Mouse (Mus musculus): ENCODE results near the gene Sun1. TPM values are rescaled to one million over a fixed set of nuclear protein-coding genes. Genes with fewer than 3 reads are reported as not detected.
A peak's percentile ranks its signal among the peaks of the same experiment; 100 is the strongest.

Sun1 gene
- total and polyA plus RNA-seq, 3 experiments = 71.3 to 79.0 TPM; not detected in 1

DNA sequence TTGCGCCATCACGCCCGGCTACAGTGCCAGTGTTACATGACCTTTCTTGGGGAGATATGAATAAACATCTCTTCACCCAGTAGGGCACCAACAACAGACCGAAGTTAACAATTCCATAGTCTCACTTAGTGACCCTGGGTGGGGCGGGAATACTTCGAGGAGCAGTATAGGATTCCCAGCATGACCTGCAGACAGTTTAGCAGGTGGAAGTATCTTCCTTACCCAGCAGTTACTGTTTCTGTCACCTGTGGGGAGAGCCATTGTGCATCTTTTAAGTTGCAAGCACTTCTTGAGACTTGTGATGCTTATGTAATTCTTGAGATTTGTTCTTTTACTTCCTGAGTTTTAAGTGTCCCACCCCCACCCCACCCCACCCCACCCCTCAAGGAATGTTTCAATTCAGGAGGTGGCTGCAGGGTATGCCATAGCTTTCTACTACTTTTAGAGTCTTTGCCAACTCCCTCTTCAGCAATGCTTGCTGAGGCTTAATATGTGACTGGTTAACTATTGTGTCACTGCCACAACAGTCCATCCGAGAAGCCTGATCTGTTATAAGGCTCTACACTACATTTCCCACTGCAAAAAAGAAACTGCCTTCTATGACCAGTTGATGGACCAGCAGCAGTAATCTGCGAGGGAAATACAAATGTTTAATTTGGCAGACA, 58.1 kb downstream of the Sun1 start:
- Histone ChIP-seq H3K36me3 (ENCODE audit: control insufficient read depth in 1 of 2, insufficient read depth in 2 of 2, low read length in 2 of 2) (peaks cover 15 to 19% of the 10 kb centered on the region in 2 experiments), H3K9me3 (replicated peaks; ENCODE audit: insufficient read depth, low read length) (no peaks in the 10 kb centered on the region), H3K9ac (ENCODE audit: control insufficient read depth, low read depth, low read length, poor library complexity, severe bottlenecking) (no peak overlapping the region), H3K79me2 (ENCODE audit: control insufficient read depth, insufficient read depth, low read length, poor library complexity) (peaks cover 38% of the 10 kb centered on the region), H3K4me1 (ENCODE audit: control insufficient read depth in 1 of 2, insufficient read depth in 2 of 2, low read length in 2 of 2) (peaks cover 2 to 25% of the 10 kb centered on the region in 2 experiments; a peak in 3 of 4 replicates), H3K27ac (ENCODE audit: control insufficient read depth, low read depth, low read length) (no peak overlapping the region), H3K4me3 (ENCODE audit: control insufficient read depth in 1 of 2, insufficient read depth in 1 of 2, low read depth in 2 of 2, low read length in 2 of 2) (no peak overlapping the region), H3K27me3 (ENCODE audit: control insufficient read depth in 1 of 2, insufficient read depth in 2 of 2, low read length in 2 of 2) (no peaks in the 10 kb centered on the region)
- DNase-seq (ENCODE audit: low read depth, low spot score) = no peak
- no peak for TF ChIP-seq GATA1 (IDR thresholded peaks at IDR 0.05; ENCODE audit: low read depth, low read length)

DNA sequence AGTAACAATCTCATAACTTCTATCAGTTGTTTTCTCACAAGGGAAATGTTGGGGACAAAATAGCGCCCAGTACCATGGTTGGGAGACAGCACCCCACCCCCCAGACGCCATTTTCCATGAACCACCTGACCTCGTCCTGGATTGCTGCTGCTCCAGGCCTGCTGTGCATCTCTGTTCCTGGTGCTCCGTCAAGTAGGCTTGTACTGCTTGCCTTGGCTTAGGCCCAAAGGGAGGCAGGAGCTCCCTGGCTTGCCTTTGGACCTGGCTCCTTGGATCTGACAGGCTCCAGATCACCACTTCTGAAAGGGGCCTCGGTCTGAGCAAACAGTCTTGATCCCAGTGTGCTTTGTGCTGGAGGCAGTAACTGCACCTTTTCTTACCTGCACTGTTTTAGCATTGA, 59.4 kb downstream of the Sun1 start:
- peaks cover 7 to 27% of the 10 kb centered on the region in 2 experiments; a peak in 3 of 4 replicates for H3K36me3 ChIP-seq (ENCODE audit: control insufficient read depth in 1 of 2, insufficient read depth in 2 of 2, low read length in 2 of 2)
- no peak for TF ChIP-seq NELFE (IDR thresholded peaks at IDR 0.05; ENCODE audit: low read depth, low read length)
- no peak for TF ChIP-seq RCOR1 (IDR thresholded peaks at IDR 0.05; ENCODE audit: low read depth, low read length)
- TF ChIP-seq POLR2AphosphoS2 (IDR thresholded peaks at IDR 0.05; ENCODE audit: low read length) = no peak
- TF ChIP-seq POLR2AphosphoS5 (IDR thresholded peaks at IDR 0.05; ENCODE audit: borderline replicate concordance, low read depth, low read length) = no peak
- TF ChIP-seq ETS1 (IDR thresholded peaks at IDR 0.05; ENCODE audit: low read depth, low read length) = no peak
- TF ChIP-seq TAL1 (IDR thresholded peaks at IDR 0.05; ENCODE audit: low read length) = no peak
- no peak for TF ChIP-seq ZMIZ1 (IDR thresholded peaks at IDR 0.05; ENCODE audit: low read depth, low read length)
- TF ChIP-seq USF2 (IDR thresholded peaks at IDR 0.05; ENCODE audit: borderline replicate concordance in 1 of 2, insufficient read depth in 1 of 2, low read depth in 1 of 2, low read length in 2 of 2) = no peak
- DNase-seq (ENCODE audit: low read depth, low spot score) = no peak

DNA sequence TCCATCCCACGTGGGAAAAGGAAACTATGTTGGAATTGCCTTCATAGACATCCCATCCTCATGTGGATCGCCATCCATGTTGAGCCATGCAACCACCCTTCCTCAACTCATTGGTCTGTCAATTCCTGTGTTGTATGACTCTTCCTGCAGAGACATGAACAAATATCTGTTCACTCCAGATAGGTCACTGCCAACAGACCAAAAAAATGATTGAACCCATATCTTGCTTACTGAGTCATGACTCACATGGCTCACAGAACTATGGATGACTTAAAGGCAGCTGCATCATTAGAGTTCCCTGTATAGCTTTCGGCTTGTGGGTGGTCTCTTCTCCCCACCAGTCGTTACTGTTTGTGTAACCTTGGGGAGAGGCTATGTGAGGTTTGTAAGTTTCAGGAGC, 61.0 kb downstream of the Sun1 start:
- H3K9me3 ChIP-seq (replicated peaks; ENCODE audit: insufficient read depth, low read length) = no peaks in the 10 kb centered on the region
- no peak overlapping the region for H3K27ac ChIP-seq (ENCODE audit: control insufficient read depth, low read depth, low read length)
- no peak overlapping the region for H3K9ac ChIP-seq (ENCODE audit: control insufficient read depth, low read depth, low read length, poor library complexity, severe bottlenecking)
- no peaks in the 10 kb centered on the region for H3K27me3 ChIP-seq (ENCODE audit: control insufficient read depth in 1 of 2, insufficient read depth in 2 of 2, low read length in 2 of 2)
- DNase-seq (ENCODE audit: low read depth, low spot score) = peak; percentile 35
- H3K36me3 ChIP-seq (ENCODE audit: control insufficient read depth in 1 of 2, insufficient read depth in 2 of 2, low read length in 2 of 2) = peaks cover 7 to 28% of the 10 kb centered on the region in 2 experiments; a peak in 3 of 4 replicates
- H3K79me2 ChIP-seq (ENCODE audit: control insufficient read depth, insufficient read depth, low read length, poor library complexity) = peaks cover 12% of the 10 kb centered on the region
- TF ChIP-seq JUND (IDR thresholded peaks at IDR 0.05; ENCODE audit: low read depth, low read length) (no peak), GABPA (IDR thresholded peaks at IDR 0.05; ENCODE audit: low read depth, low read length) (no peak), SIN3A (IDR thresholded peaks at IDR 0.05; ENCODE audit: low read length) (no peak), TBP (IDR thresholded peaks at IDR 0.05; ENCODE audit: low read depth, low read length) (no peak), GATA1 (IDR thresholded peaks at IDR 0.05; ENCODE audit: low read depth, low read length) (0 out of 2 replicates have a peak, but pooled peaks have one; percentile 15), RCOR1 (IDR thresholded peaks at IDR 0.05; ENCODE audit: low read depth, low read length) (no peak), MYC (IDR thresholded peaks at IDR 0.05; ENCODE audit: low read depth, low read length) (no peak), CHD2 (IDR thresholded peaks at IDR 0.05; ENCODE audit: low read length) (no peak), EP300 (IDR thresholded peaks at IDR 0.05; ENCODE audit: low read depth in 1 of 2, low read length in 2 of 2) (peak; percentile 52 to 53; a peak in 3 of 4 replicates), ZMIZ1 (IDR thresholded peaks at IDR 0.05; ENCODE audit: low read depth, low read length) (no peak), E2F4 (IDR thresholded peaks at IDR 0.05; ENCODE audit: borderline replicate concordance, low read depth, low read length) (no peak), TAL1 (IDR thresholded peaks at IDR 0.05; ENCODE audit: low read length) (peak; percentile 43; the same call in 1 of the 2 replicates), NRF1 (IDR thresholded peaks at IDR 0.05; ENCODE audit: insufficient read depth, low read depth, low read length, poor library complexity, severe bottlenecking) (no peak), POLR2AphosphoS2 (IDR thresholded peaks at IDR 0.05; ENCODE audit: low read length) (no peak)
- H3K4me1 ChIP-seq (ENCODE audit: control insufficient read depth in 1 of 2, insufficient read depth in 2 of 2, low read length in 2 of 2) = peaks cover 2 to 15% of the 10 kb centered on the region in 2 experiments; a peak in 2 of 4 replicates
- no peak overlapping the region for H3K4me3 ChIP-seq (ENCODE audit: control insufficient read depth in 1 of 2, insufficient read depth in 1 of 2, low read depth in 2 of 2, low read length in 2 of 2)

More for the DNA sequence above, 59.4 kb downstream of the Sun1 start:
- peaks cover 25% of the 10 kb centered on the region for H3K79me2 ChIP-seq (ENCODE audit: control insufficient read depth, insufficient read depth, low read length, poor library complexity)
- H3K9ac ChIP-seq (ENCODE audit: control insufficient read depth, low read depth, low read length, poor library complexity, severe bottlenecking) = no peak overlapping the region
- H3K27ac ChIP-seq (ENCODE audit: control insufficient read depth, low read depth, low read length) = no peak overlapping the region
- no peak overlapping the region for H3K4me3 ChIP-seq (ENCODE audit: control insufficient read depth in 1 of 2, insufficient read depth in 1 of 2, low read depth in 2 of 2, low read length in 2 of 2)
- no peaks in the 10 kb centered on the region for H3K9me3 ChIP-seq (replicated peaks; ENCODE audit: insufficient read depth, low read length)
- H3K27me3 ChIP-seq (ENCODE audit: control insufficient read depth in 1 of 2, insufficient read depth in 2 of 2, low read length in 2 of 2) = no peaks in the 10 kb centered on the region
- H3K4me1 ChIP-seq (ENCODE audit: control insufficient read depth in 1 of 2, insufficient read depth in 2 of 2, low read length in 2 of 2) = peaks cover 2 to 15% of the 10 kb centered on the region in 2 experiments; a peak in 2 of 4 replicates

All from MEL (cell line).